Mouse (Mus musculus) heart, adult 2 months (tissue): ENCODE data around the gene Myl6b.

Source experiments
- CTCF ChIP-seq: fragments of 200-600 bp; IDR thresholded peaks from 2 replicates; pipeline ENCODE4 v1.8.1; 2022; ENCODE audit warnings: antibody characterized with exemption, mild to moderate bottlenecking, moderate library complexity
- EP300 ChIP-seq: fragments of 200-500 bp; IDR thresholded peaks from 2 replicates; pipeline ENCODE4 v1.6.1; 2011; ENCODE audit warnings: low read depth, low read length, control low read depth; ENCODE audit not compliant: insufficient read depth
- POLR2A ChIP-seq: fragments of 200-500 bp; IDR thresholded peaks from 2 replicates; pipeline ENCODE4 v1.6.1; 2011; ENCODE audit warnings: mild to moderate bottlenecking, low read depth, low read length, control low read depth; ENCODE audit not compliant: insufficient read depth

- TF ChIP-seq CTCF (no peak), EP300 (no peak), POLR2A (no peak)
Observed at GRCm38 (mm10) chr10:128490912-128491311, 7.6 kb downstream of the Myl6b start.
